In the genomic region with DNA sequence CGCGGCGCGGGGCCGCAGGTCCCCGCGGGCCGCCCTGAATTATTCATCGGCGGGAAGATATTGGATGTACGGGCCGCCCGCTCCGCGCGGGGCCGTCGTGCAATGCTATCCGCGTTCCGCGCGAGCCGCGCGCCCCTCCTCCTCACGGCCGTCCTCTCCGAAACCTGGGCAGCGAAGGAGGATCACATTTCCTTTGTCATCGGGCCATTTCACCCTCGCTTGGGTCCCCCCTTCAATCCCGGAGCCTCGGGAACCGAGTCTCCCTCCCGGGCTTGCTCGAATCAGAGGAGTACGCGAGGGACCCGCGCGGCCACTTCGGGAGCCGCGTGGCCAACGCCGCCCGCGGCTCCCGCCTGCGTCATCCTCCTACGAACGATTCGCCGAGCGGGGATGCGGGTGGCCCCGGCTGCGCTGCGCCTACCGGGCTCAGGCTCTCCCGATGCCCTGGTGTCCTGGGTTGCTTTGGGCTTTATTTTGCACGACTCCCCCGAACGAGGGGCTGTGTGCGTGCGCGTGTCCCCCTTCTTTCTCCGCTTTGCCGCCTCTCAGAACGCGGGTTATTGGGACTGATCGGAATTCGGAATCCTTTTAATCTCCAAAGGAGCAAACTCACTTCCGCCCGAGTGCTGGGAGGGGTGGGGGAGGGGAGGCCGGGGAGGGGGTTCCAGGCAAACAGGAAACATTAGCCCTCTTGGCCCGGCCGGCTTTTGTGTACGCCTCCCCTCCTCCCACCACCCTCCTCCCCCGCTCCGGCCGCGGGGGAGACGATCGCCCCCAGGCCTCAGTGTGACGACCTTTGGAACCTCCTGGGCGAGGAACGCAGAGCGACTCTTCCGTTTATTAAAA, we compare ENCODE assay signal across 9 mouse cellular contexts. TPM values are rescaled to one million over a fixed set of nuclear protein-coding genes. Genes with fewer than 3 reads are reported as not detected.
DNase-seq lines count a peak whose midpoint lies in the region; ATAC-seq and TF ChIP-seq lines count a peak whose summit lies in the region.
"Had no signal": no experiment of that assay in that cellular context is flagged by ENCODE, and none has a peak within 500 bp of the region (broad histone marks: within the 10 kb centered on the region; RNA-seq: fewer than 3 reads in every experiment).

A gene (minus strand): TSS at position 609 of the 846 bp plus-strand sequence.

- no peak within 1 kb of the TSS for H3K27ac ChIP-seq in gastrocnemius, adult 2 months
- H3K27ac ChIP-seq in hindbrain, embryonic 12.5 days = peak within 1 kb of the TSS; percentile 91
- no peak within 1 kb of the TSS for H3K27ac ChIP-seq in liver, postnatal 0 days (ENCODE audit: low read depth)

- H3K4me3 ChIP-seq in gastrocnemius, adult 2 months = peak within 1 kb of the TSS; percentile 66
- H3K4me3 ChIP-seq in hindbrain, embryonic 12.5 days = peak within 1 kb of the TSS; percentile 72
- peak within 1 kb of the TSS; percentile 50 for H3K4me3 ChIP-seq in liver, postnatal 0 days (ENCODE audit: low read depth, low read length)

- H3K9ac ChIP-seq in hindbrain, embryonic 12.5 days = peak within 1 kb of the TSS; percentile 82
- no peak within 1 kb of the TSS; the same call in 1 of the 2 replicates for H3K9ac ChIP-seq in liver, postnatal 0 days (replicated peaks)

- peaks cover 8% of the 10 kb centered on the region; the same call in 1 of the 2 replicates for H3K27me3 ChIP-seq in hindbrain, embryonic 12.5 days
- peaks cover 51% of the 10 kb centered on the region for H3K27me3 ChIP-seq in liver, postnatal 0 days (ENCODE audit: insufficient read depth, low read length)
- H3K27me3 ChIP-seq: CH12.LX had no signal

- DNase-seq in gastrocnemius, adult 2 months = no peak
- DNase-seq in gastrocnemius, adult 8-10 months (ENCODE audit: low spot score in 2 of 2) = no peak
- DNase-seq in right cerebral cortex, adult 2 months (ENCODE audit: low spot score in 2 of 2) = peak; percentile 19 to 40
- no peak for DNase-seq in right cerebral cortex, postnatal 36 days (ENCODE audit: low spot score in 2 of 2)
- peak; percentile 33 for DNase-seq in liver, postnatal 0 days
- DNase-seq in thymus, postnatal 4 days = peak; percentile 42

- peaks cover 34% of the 10 kb centered on the region for H3K4me1 ChIP-seq in hindbrain, embryonic 12.5 days
- no peaks in the 10 kb centered on the region for H3K4me1 ChIP-seq in liver, postnatal 0 days (ENCODE audit: insufficient read depth)

- H3K36me3 ChIP-seq in hindbrain, embryonic 12.5 days = no peaks in the 10 kb centered on the region
- H3K36me3 ChIP-seq in liver, postnatal 0 days (replicated peaks; ENCODE audit: insufficient read depth, low read length) = no peaks in the 10 kb centered on the region

- TF ChIP-seq EP300 in liver, postnatal 0 days (IDR thresholded peaks at IDR 0.05; ENCODE audit: low read depth) = no peak

- intact Hi-C loops in gastrocnemius, adult 2 months (cut with DNase I) = no loop called here

- ATAC-seq in hindbrain, embryonic 12.5 days (ENCODE audit: low FRiP score) = peak; percentile 78
- ATAC-seq in liver, postnatal 0 days = peak; percentile 29; the same call in 1 of the 2 replicates
- no peak for ATAC-seq in activated CD4-positive, CD25-positive, alpha-beta regulatory T cell, adult 4 months

- TF ChIP-seq CTCF in gastrocnemius, adult 2 months (IDR thresholded peaks at IDR 0.05) = no peak
- TF ChIP-seq CTCF in liver, postnatal 0 days (IDR thresholded peaks at IDR 0.05; ENCODE audit: low read depth) = no peak

- peak within 1 kb of the TSS; percentile 76 for H3K4me2 ChIP-seq in hindbrain, embryonic 12.5 days (replicated peaks)
- peak within 1 kb of the TSS; percentile 81 for H3K4me2 ChIP-seq in liver, postnatal 0 days (ENCODE audit: low read depth, low read length)

- no peaks in the 10 kb centered on the region for H3K9me3 ChIP-seq in hindbrain, embryonic 12.5 days (replicated peaks)
- no peaks in the 10 kb centered on the region for H3K9me3 ChIP-seq in liver, postnatal 0 days (ENCODE audit: low read length)

- WGBS in hindbrain, embryonic 12.5 days = under 1% methylated on average over 85 of the region's 91 CpGs
- 2% methylated on average over 67 of the region's 91 CpGs for WGBS in liver, postnatal 0 days (ENCODE audit: insufficient replicate concordance)

RNA-seq across cellular contexts. Expression of the gene that starts here (rescaled TPM):
- total RNA-seq in gastrocnemius, adult 2 months (2021) = not detected
- not detected for total RNA-seq in gastrocnemius, adult 8-10 months (2022)
- 1.2 and 1.3 TPM in 2 replicates for polyA plus RNA-seq in hindbrain, embryonic 12.5 days (2016; fragmentation: Nextera tagmentation; extraction: Ambion mirVana)
- polyA plus RNA-seq in liver, postnatal 0 days (2015; fragmentation: Nextera tagmentation; extraction: Ambion mirVana) = 0.05 and 0.06 TPM in 2 replicates
- under 1 TPM in 1 of 2 experiments, not detected in 1; 0.07 TPM for polyA plus RNA-seq in activated CD4-positive, CD25-positive, alpha-beta regulatory T cell, adult 4 months (2017; shearing (Covaris generic))

Comparison
In these comparisons a context has a peak if more than half of its experiments do, and no peak if none do; other contexts are left out.
1. DNase-seq: peak in right cerebral cortex, adult 2 months (2 of 2) and thymus, postnatal 4 days (single experiment); none in gastrocnemius, adult 2 months (single experiment), gastrocnemius, adult 8-10 months (0 of 2) and right cerebral cortex, postnatal 36 days (0 of 2).
2. Peak in DNase-seq, ATAC-seq, H3K4me3 ChIP-seq and H3K4me2 ChIP-seq in liver, postnatal 0 days; RNA of the gene not detected or under 1 TPM.
3. Peak in every context shown above with its lines, with median percentiles within 50 percentile points of each other: H3K4me3 ChIP-seq.